Mouse (Mus musculus) liver, embryonic 14.5 days (tissue): Measurements from ENCODE around the gene Rbbp8nl.

Experiments used
- CTCF ChIP-seq: IDR thresholded peaks from 2 replicates; pipeline ENCODE4 v1.5.1; 2016; ENCODE audit warnings: antibody characterized with exemption, low read depth, control low read depth
- EP300 ChIP-seq: IDR thresholded peaks from 2 replicates; pipeline ENCODE4 v1.6.1; 2016; ENCODE audit warnings: antibody characterized with exemption, low read depth

- TF ChIP-seq CTCF = no peak
- TF ChIP-seq EP300 = no peak
These were observed 41.8 kb downstream of the Rbbp8nl start for GRCm38 (mm10) chr2:180247916-180248315.
